Mouse (Mus musculus) ovary, postnatal 14 days (tissue): ENCODE results near the gene Gm10912.
"Not testable (repeated sequence)": the region's sequence is repeated elsewhere in the genome, so short reads cannot be mapped to it uniquely, and the experiment has no call there.

Experiments
- DNase-seq: peaks from one replicate; pipeline ENCODE4 v3.0.0; 2022; ENCODE audit warnings: low spot score

Gm10912 gene

GRCm38 (mm10) chr2:104065526-104065925 is at the start of gene Gm10912:
Gm10912 (plus strand) TSS chr2:104065826.
- DNase-seq, result not testable (repeated sequence)

- no peak for DNase-seq
These were observed 42.5 kb upstream of the Gm10912 start for GRCm38 (mm10) chr2:104023096-104023495.

- no peak for DNase-seq
These were observed 41.0 kb upstream of the Gm10912 start for GRCm38 (mm10) chr2:104024656-104025055.

- peak; percentile 77 for DNase-seq
These were observed 38.0 kb upstream of the Gm10912 start, which contains the start of gene Fbxo3 for GRCm38 (mm10) chr2:104027458-104028138. Fbxo3 (plus strand) TSS chr2:104027721.

GRCm38 (mm10) chr2:104028139-104028723 is 37.4 kb upstream of the Gm10912 start, which contains the start of gene 4931422A03Rik:
4931422A03Rik (minus strand) TSS chr2:104028361.
- peak; percentile 7 for DNase-seq

- no peak for DNase-seq
These were observed 36.6 kb upstream of the Gm10912 start for GRCm38 (mm10) chr2:104029074-104029473.

GRCm38 (mm10) chr2:104030381-104030780 is 35.2 kb upstream of the Gm10912 start:
- no peak for DNase-seq

GRCm38 (mm10) chr2:104032056-104032455 is 33.6 kb upstream of the Gm10912 start:
- DNase-seq, result no peak

GRCm38 (mm10) chr2:104034832-104035472 is 30.7 kb upstream of the Gm10912 start:
- DNase-seq, result peak; percentile 59

- no peak for DNase-seq
These were observed 30.0 kb upstream of the Gm10912 start for GRCm38 (mm10) chr2:104035595-104035994.

GRCm38 (mm10) chr2:104036316-104036715 is 29.3 kb upstream of the Gm10912 start:
- DNase-seq, result no peak

- DNase-seq, result no peak
These were observed 27.4 kb upstream of the Gm10912 start for GRCm38 (mm10) chr2:104038236-104038635.

GRCm38 (mm10) chr2:104041632-104042031 is 24.0 kb upstream of the Gm10912 start:
- DNase-seq, result no peak

GRCm38 (mm10) chr2:104042766-104043165 is 22.9 kb upstream of the Gm10912 start:
- DNase-seq, result no peak

GRCm38 (mm10) chr2:104043624-104044478 is 21.8 kb upstream of the Gm10912 start:
- DNase-seq, result no peak

GRCm38 (mm10) chr2:104044479-104045080 is 21.0 kb upstream of the Gm10912 start:
- DNase-seq, result no peak

- DNase-seq, result no peak
These were observed 7.2 kb upstream of the Gm10912 start for GRCm38 (mm10) chr2:104058381-104058780.

GRCm38 (mm10) chr2:104058954-104059353 is 6.7 kb upstream of the Gm10912 start:
- DNase-seq, result no peak

GRCm38 (mm10) chr2:104059786-104060185 is 5.8 kb upstream of the Gm10912 start:
- DNase-seq, result no peak

- DNase-seq, result no peak
These were observed 4.6 kb upstream of the Gm10912 start for GRCm38 (mm10) chr2:104060996-104061395.

GRCm38 (mm10) chr2:104062665-104063064 is 3.0 kb upstream of the Gm10912 start:
- DNase-seq, result no peak

GRCm38 (mm10) chr2:104064152-104064551 is 1.5 kb upstream of the Gm10912 start:
- DNase-seq, result no peak
